Mouse (Mus musculus) small intestine, adult 2 months (tissue): Measurements from ENCODE around the gene 2610528J11Rik.

ENCODE experiments used
- CTCF ChIP-seq: fragments of 200-500 bp; IDR thresholded peaks from 2 replicates; pipeline ENCODE4 v1.5.1; 2012; ENCODE audit warnings: low read depth, mild to moderate bottlenecking, control low read depth, inconsistent platforms, low read length, moderate library complexity, mixed read lengths; ENCODE audit not compliant: insufficient replicate concordance, insufficient read length; ENCODE audit errors: extremely low read depth
- POLR2A ChIP-seq: fragments of 200-500 bp; IDR thresholded peaks from 2 replicates; pipeline ENCODE4 v1.6.1; 2012; ENCODE audit warnings: low read depth, mild to moderate bottlenecking, control low read depth, inconsistent platforms, low read length, moderate library complexity

DNA sequence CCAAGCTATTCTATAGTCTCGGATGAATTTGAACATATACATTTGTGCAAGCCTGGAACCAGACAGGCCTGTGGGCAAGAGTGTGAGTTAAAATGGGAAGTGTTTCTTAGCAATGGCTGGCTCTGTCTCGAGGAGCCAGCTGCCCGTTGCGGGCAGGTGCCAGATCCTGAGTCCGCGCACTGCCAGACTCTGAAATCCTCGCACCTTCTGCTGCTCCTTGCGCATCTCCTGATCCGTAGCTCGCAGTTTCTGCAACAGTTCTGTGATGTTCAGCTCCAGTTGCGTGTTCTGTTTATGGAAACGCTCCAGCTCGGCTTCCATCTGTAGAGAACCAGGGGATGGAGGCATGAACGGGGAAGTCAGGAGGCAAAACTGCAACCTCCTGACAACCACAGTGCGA, 44.6 kb downstream of the 2610528J11Rik start:
- no peak for TF ChIP-seq CTCF
- TF ChIP-seq POLR2A, result no peak
